Mouse (Mus musculus) kidney, postnatal 14 days (tissue): ENCODE measurements around the gene Kdelr1.

Experiments
- DNase-seq: peaks from one replicate; pipeline ENCODE4 v3.0.0; 2022; ENCODE audit warnings: mixed read lengths

The Kdelr1 gene

DNA sequence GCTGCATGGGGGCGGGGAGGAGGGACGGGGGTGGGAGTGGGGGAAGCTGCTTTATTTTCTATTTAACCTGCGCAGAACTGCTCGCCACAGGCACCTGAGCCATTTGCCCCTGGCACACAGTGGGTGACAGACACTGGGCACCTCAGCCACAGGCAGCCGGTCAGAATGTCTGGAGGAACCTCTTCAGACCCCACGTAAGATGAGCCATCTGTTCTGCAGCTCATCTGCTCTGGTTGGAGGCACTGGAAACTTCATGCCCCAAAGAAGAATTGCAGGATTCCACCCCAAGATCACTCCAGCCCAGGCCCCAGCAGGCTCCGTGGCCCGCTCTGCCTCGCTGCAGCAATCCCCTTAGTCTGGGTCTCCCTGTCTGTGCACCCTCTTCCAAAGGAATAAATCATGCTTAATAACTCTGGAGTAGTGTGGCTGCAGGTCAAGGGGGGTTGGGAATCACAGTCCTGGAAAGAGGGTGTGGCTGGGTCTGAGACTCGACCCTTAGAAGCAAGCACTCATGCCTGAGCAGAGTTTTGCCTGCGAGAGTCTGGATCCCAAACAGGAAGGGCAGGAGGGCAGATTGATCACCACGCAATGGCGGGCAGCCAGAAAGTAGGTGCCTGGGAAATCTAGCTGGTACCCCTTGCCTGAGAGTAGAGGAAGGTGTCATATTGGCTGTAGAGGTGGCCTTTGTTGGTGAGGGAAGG lies 44.6 kb downstream of the Kdelr1 start:
- peak; percentile 48 for DNase-seq

DNA sequence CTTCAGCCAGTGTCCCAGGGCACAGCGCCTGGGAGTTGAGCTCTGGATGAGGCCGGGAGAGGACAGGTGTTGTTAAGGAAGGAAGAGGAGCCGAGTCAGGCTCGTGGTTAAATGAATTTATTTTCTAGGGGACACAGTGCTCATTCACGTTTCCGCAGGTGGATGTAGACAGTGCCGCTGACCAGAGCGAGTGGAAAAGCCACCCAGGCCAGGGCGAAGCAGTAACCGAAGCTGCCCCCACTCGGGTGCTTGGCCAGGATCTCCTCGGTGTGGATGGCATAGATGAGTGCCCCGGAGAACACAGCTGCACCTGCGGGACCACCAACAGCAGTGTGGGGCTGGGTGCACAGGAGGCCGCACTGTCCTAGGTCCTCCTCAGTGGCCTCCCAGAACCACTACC lies 45.4 kb downstream of the Kdelr1 start:
- no peak for DNase-seq

DNA sequence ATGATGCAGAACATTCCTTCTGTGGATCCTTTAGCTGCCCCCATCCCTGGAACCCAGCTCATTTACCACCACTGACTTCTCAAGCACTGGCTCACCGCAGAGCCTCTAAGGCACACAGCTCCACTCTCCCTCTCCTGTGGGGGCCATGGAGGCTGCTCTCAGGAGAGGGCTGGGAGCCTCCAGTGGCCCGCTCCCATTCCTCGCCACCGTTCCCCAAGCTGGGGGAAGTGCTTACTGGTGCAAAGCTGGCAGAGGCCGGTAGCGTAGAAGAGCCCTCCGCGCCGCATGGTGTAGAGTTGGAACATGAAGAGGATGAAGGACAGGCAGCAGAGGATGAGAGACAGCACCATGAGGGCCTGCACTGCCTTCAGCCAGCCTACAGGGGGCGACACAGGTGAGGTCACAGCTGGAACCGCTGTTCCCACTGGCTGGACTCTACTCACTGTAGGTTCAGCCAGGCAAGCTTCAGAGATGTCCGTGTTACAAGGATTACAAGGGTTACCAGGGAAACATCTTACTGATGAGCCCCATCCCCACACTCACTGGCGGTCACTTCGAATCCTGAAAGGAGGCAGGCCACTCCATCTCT lies 46.6 kb downstream of the Kdelr1 start:
- DNase-seq, result no peak

DNA sequence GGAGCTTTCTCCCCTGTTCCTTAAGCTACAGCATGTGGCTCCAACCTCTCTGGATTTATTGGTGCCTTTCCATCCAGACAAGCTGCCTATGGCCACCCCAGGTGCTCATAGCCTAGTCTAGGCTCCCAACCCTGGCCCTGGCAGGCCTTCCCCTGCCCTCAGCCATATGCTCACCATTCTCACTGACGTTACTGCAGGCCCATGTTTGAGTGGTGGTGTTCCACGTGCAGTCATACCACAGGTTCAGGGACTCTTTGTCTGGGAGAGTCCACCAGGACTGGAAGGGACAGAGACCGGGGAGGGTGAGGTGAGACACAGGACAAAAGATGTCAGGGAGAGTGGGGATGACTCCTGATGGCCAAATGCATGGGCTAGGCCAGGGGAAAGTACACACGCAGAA lies 47.2 kb downstream of the Kdelr1 start:
- DNase-seq, result no peak

DNA sequence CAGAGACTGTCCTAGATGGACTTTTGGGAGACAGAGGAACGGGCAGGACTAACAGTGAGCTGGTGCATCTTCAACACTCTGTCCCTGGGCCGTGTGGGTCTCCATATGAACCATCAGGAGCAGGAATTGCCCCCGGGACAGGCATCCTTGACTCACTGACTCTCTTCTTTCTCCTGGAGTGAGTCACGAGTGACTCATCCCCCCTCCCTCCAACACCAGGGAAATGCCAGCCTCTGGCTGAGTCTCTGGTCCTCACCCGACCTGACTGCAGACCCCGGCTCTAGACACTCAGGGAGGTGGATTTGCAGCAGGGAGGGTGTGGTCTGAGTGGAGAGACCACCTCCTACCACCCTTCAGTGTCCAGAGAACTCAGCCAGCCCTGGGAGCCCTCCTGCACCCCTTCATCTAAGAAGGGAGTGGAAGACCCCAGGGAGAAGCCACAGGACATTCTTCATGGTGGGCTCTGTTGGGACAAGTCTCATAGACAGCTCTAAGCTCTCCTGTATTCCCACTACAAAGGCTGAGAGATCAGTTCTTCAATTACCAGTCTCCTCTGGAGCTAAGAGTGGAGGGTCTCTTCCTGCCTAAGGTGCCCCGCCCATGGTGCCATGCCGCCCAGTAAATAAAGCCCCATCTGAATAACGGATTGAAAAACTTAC lies 48.1 kb downstream of the Kdelr1 start:
- DNase-seq, result no peak

DNA sequence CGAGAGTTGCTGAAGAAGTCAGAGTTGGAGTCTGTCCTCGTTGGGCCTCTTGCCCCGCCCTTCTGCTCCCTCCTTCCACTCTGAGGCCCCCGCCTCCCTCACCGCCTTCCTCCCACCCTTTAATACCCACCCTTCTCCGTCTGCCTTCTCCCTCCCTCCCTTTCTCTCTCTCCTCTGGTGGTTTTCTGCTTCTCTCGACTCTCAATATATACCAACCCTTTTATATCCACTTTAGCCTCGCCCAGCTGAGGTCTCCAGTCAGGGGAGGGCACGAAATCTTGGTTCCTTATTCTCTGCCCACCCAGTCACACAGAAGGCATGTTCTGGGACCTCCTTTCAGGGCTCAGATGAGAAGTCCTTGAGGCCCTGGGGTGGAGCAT lies 48.7 kb downstream of the Kdelr1 start, which contains the start of gene Emp3:
Gene Emp3, minus strand, starts transcription at position 163 of the 380 bp plus-strand sequence.
- peak; percentile 63 for DNase-seq

DNA sequence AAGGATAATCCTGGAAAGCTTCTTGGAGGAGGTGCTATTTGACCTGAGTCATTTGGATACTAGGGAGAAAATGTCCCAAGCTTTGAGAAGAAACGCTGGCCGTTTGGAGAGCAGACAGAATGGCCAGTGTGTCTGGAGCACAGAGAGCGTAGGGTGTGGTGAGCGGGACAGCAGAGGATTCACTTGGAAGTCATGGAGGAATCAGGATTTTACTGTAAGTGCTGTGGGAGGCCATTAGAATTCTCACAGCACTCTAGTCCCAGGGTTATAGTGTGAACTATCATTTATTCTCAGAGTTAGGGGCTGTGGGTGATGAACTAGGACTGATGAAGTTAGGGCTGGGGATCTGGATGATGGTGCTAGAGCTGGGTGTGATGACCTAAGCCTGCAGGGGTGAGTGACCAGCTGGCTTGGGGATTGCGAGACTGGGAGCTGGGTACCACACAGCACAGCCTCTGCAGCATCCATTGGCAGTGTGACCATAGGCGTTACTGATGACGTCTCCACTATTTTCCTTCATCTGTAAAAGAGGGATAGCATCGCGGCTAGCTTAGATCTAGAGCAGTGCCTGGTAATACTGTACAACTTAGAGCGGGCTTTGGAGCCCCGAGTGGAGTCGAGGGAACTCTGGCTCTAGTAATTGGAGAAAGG lies 49.5 kb downstream of the Kdelr1 start:
- no peak for DNase-seq

DNA sequence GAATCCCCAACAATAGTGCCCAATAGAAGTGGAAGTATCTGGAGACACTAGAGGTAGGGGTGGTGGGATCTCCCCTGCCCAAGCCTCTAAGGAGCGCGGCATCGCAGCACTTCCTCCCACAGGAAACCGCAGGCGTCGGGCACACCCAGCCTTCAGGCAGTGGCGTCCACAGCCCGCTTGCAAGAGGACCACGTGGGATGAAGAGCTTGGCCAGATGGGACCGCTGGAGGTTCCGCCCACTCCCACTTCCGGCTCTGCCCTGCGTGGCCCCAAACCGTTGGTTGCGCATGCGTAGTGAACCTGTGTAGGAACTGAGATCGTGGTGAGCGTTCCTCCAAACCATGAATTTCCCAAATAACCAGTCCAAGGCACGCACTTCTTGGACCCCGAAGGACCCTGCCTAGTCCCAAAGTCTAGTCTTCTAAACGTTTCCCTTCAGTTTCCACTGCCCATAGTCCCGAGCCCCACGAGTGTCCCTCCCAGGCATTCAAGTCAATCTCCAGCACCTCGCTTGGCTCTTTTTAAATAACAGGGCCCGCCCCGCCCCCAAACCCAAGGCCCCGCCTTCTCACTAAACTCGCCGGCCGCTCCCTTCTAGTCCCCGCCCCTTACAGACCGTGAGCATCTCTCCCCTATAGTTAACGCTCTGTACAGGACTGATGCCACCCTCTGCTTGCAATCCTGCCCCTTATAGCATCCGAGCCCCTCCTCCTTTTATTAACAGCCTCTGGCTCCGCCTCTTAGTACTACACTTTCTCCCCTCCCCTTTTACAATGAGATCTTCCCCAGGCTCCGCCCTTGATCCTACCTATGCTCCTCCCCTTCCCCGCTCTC lies 50.6 kb downstream of the Kdelr1 start:
- DNase-seq, result peak; percentile 97

DNA sequence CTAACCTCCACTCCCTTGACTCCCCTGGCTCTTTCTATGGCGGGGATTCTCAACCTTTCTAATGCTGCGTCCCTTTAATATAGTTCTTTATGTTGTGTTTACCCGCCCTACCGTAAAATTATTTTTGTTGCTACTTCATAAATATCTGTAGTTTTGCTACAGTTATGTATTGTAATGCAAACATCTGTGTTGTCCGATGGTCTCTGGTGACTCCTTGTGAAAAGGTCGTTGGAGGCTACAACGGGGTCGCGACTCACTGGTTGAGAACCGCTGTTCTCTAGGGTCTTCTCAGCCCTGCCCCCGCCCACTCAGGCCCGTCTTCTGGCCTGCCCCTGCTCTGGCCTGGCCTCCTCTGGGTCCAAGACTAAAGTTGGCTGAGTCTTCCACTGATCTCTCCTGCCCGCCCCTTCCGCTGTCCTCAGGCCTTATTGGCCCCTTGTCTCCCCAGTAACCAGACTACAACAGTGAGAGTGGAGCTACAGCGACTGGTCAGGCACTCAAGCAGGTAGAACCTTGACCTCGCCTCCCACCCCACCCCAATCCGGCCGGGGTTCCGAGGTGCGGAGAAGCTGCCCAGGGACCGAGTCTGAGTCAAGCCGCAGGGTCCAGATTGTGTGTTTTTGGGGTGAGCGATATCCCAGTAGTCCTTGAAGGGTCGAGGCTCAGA lies 51.3 kb downstream of the Kdelr1 start, which contains the start of gene Ccdc114:
Gene Ccdc114, plus strand, starts transcription at position 311 of the 667 bp plus-strand sequence.
- peak; percentile 91 for DNase-seq

DNA sequence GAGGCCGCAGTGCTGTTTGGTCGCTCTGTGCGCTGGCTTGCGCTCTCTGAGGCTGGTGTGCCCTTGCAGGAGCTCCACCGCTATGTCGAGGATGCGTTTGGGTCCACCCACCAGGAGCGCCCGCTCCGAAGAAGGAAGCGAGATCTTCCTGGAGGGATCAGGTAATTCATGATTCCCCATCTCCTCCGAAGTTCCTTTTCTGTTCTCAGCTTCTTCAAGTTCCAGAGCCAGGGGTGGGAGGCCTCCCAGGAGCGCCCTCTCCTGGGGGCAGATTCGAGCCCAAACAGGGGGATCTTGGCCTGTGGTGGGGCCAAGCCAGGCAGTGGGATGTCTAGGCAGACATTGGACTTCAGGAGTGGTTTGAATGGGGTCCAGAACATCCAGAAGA lies 51.9 kb downstream of the Kdelr1 start:
- DNase-seq, result peak; percentile 57

DNA sequence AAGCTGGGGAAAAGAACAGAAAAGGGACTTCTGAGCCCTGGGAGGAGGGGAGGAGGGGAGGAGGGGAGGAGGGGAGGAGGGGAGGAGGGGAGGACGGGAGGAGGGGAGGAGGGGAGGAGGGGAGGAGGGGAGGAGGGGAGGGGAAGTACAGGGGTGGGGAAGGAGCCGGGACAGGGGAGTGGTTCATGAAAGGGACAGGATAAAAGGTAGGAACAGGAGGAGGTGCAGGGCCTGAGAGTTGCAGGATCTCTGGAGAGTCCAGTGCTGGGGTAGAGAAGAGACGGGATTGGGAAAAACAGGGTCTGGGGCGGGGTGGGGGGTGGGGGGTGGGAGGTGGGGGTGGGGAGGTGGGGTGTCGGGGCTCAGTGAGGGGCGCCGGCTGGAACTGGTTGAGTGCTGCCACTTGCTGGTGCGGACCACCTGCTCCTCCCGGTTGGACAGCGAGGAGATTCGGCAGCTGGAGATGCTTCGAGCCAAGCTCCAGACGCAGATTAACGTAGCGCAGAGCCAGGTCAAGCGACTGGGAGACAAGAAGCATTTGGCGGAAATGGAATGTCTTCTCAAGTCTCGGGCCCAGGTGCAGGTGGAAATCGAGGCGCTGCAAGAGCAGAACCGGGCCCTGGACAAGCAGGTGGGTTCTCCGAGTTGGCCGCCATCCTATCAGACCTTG lies 56.2 kb downstream of the Kdelr1 start:
- DNase-seq, result no peak

DNA sequence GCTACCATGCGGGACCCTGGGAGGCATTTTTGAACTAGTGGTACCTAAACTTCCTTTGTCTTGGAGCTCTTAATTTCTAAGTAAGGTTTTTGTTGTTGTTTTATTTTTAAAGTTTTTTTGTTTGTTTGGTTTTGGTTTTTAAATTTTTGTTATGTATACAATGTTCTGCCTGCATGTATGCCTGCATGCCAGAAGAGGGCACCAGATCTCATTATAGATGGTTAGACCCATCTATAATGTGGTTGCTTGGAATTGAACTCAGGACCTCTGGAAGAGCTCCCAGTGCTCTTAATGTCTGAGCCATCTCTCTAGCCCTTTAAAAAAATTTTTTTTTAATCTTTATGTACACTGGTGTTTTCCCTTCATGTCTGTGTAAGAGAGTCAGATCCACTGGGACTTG lies 57.1 kb downstream of the Kdelr1 start:
- DNase-seq, result no peak
